Mouse (Mus musculus) stomach, embryonic 16.5 days (tissue): ENCODE results near the gene Cdkl1. TPM values are rescaled to one million over a fixed set of nuclear protein-coding genes. Genes with fewer than 3 reads are reported as not detected.

Source experiments
- ATAC-seq: fragments of 200-750 bp; cut with Nextera tagmentation; 2 replicates; pipeline ENCODE4 v1.8.0; 2017; ENCODE audit warnings: moderate number of reproducible peaks, moderate TSS enrichment; ENCODE audit not compliant: insufficient read depth, low FRiP score
- H3K27ac ChIP-seq: fragments of 300-500 bp; sonication (generic); 2 replicates; pipeline ENCODE4 v1.5.1; 2014; ENCODE audit warnings: low read length
- H3K27me3 ChIP-seq: fragments of 300-500 bp; sonication (generic); 2 replicates; pipeline ENCODE4 v1.6.1; 2014; ENCODE audit warnings: low read length, control low read depth, mixed read lengths; ENCODE audit not compliant: control insufficient read depth, insufficient read depth
- H3K36me3 ChIP-seq: fragments of 300-500 bp; sonication (generic); 2 replicates; pipeline ENCODE4 v1.6.1; 2014; ENCODE audit warnings: low read length; ENCODE audit not compliant: control insufficient read depth, insufficient read depth
- H3K4me1 ChIP-seq: fragments of 300-500 bp; sonication (generic); 2 replicates; pipeline ENCODE4 v1.6.1; 2014; ENCODE audit warnings: low read length, control low read depth, mixed read lengths; ENCODE audit not compliant: control insufficient read depth, insufficient read depth
- H3K4me2 ChIP-seq: fragments of 300-500 bp; sonication (generic); 2 replicates; pipeline ENCODE4 v1.6.1; 2014; ENCODE audit warnings: low read depth, low read length, mixed read lengths
- H3K4me3 ChIP-seq: fragments of 300-500 bp; sonication (generic); replicated peaks from 2 replicates; pipeline ENCODE4 v1.5.1; 2014; ENCODE audit warnings: mild to moderate bottlenecking, low read length
- H3K9ac ChIP-seq: fragments of 300-500 bp; sonication (generic); 2 replicates; pipeline ENCODE4 v1.6.1; 2014; ENCODE audit warnings: low read length
- H3K9me3 ChIP-seq: fragments of 300-500 bp; sonication (generic); replicated peaks from 2 replicates; pipeline ENCODE4 v1.6.1; 2016; ENCODE audit warnings: low read length, control low read depth; ENCODE audit not compliant: control insufficient read depth
- WGBS: fragments of 180-500 bp; shearing (Covaris S2); extraction: QIAGEN DNeasy Blood & Tissue Kit; methylation state at CpG from one replicate; pipeline ENCODE4 v1.1.7; 2014; 5-methylcytosine and 5-hydroxymethylcytosine counted together
- microRNA counts: library from miRNA; unstranded; fragments of <30 nt; microRNA quantifications from one replicate; lab custom pipeline; 2016
- microRNA-seq: library from miRNA; unstranded; fragments of <30 nt; microRNA quantifications from one replicate; pipeline ENCODE4, GENCODE M21; 2016
- polyA plus RNA-seq: library from polyadenylated mRNA; unstranded; fragments of >200 nt; fragmentation: Nextera tagmentation; extraction: Ambion mirVana; gene quantifications from 2 replicates; pipeline ENCODE4 v1.2.1, GENCODE M21; 2015

The Cdkl1 gene
- polyA plus RNA-seq, 1 experiment from 2014 or later, result 2.6 TPM

DNA sequence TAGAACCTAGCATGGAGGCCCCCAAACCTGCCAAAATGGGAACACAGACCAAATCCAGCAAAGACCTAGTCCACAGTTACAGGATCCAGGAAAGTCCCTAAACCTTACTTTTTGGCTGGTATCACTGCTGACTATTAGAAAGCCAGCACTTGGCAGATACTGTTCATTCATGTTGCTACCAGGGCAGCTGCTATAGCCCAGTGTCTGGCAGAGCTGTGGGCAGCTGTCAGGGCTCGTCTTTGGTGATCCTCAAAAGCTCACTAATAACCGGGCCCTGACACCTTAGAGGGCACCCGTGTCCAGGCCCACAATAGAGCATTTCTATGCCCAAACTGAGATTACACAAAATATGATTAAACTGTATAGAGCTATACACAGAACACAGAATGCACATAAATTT is 68.2 kb downstream of the Cdkl1 start:
- Histone ChIP-seq H3K9ac (no peak overlapping the region), H3K9me3 (0 out of 2 replicates have a peak, but pooled peaks cover 10% of the 10 kb centered on the region), H3K27me3 (no peaks in the 10 kb centered on the region), H3K4me1 (peaks cover 12% of the 10 kb centered on the region; the same call in 1 of the 2 replicates), H3K4me3 (no peak overlapping the region), H3K36me3 (peaks cover 20% of the 10 kb centered on the region; the same call in 1 of the 2 replicates), H3K4me2 (no peak overlapping the region), H3K27ac (no peak overlapping the region)
- WGBS, result 87% methylated on average over 3 of the region's 3 CpGs
- no peak for ATAC-seq

GRCm38 (mm10) chr12:69713628-69714027 is 77.4 kb downstream of the Cdkl1 start:
- Histone ChIP-seq H3K4me2 (no peak overlapping the region), H3K4me3 (no peak overlapping the region), H3K27ac (no peak overlapping the region), H3K9ac (no peak overlapping the region), H3K4me1 (no peaks in the 10 kb centered on the region), H3K9me3 (no peaks in the 10 kb centered on the region), H3K27me3 (no peaks in the 10 kb centered on the region), H3K36me3 (peaks cover 4% of the 10 kb centered on the region; the same call in 1 of the 2 replicates)
- ATAC-seq, result no peak

DNA sequence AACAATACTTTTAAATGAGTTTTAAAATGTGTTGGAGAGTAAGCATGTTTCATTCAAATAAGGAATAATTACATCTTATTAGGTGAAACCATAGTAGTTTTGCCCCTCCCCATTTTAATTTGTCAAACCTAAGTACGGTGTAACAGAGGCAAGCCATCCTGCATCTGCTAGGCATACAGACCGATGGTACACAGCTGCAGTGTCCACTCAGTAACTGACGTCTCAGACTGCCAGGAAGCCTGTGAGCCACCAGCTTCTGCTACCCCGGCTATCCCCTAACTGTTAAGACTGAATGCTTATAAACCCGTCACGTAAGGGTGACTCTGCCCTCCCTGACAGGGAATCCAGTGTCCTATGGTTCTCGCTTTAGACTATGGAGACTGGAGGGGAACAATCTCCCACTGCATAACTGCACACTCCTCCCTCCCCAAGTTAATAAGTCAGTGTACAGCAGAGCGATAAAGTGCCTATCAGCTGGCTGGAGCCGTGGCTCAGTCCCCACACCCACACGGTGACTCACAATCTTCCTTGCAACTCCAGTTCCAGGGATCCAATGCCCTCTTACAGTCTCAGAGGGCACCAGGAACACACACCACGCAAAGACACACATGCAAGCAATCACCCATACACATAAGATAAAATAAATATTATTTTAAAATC is 86.1 kb downstream of the Cdkl1 start:
- Histone ChIP-seq H3K36me3 (peaks cover 3% of the 10 kb centered on the region; the same call in 1 of the 2 replicates), H3K27me3 (no peaks in the 10 kb centered on the region), H3K9me3 (no peaks in the 10 kb centered on the region), H3K4me3 (no peak overlapping the region), H3K27ac (no peak overlapping the region; the same call in 1 of the 2 replicates), H3K4me2 (no peak overlapping the region), H3K9ac (no peak overlapping the region), H3K4me1 (no peaks in the 10 kb centered on the region)
- ATAC-seq, result peak; percentile 94
- 67% methylated on average over 11 of the region's 11 CpGs for WGBS

DNA sequence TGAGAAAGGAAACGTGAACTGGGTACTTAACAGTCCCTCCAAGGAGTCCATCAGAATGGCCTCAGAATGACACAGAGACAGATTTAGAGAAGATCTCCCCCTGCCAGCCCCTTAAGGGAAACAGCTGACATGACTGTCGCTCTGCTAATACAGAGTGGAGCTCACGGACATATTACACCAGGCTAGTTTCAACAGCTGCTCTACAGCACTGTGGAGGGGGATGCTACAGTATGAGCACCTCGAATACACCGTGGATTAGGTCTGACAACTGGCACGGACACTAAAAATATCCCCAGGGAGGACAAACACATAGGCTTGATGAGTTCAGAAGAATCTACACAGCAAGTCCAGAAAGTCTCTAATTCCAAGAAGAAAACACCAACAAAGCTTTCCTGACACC is 92.7 kb downstream of the Cdkl1 start:
- no peaks in the 10 kb centered on the region for H3K9me3 ChIP-seq
- 84% methylated on average over 6 of the region's 6 CpGs for WGBS
- H3K4me3 ChIP-seq, result no peak overlapping the region
- no peak overlapping the region for H3K4me2 ChIP-seq
- H3K9ac ChIP-seq, result no peak overlapping the region
- no peak overlapping the region for H3K27ac ChIP-seq
- H3K4me1 ChIP-seq, result no peaks in the 10 kb centered on the region
- no peaks in the 10 kb centered on the region for H3K27me3 ChIP-seq
- no peak for ATAC-seq
- peaks cover 9% of the 10 kb centered on the region for H3K36me3 ChIP-seq

MicroRNA genes within 50 kb of the gene (microRNA counts, 519-probe panel; counts per million panel counts)
- not detected for microRNA mmu-miR-681 (lab: Ali Mortazavi, UCI)

Small RNAs within 50 kb of the gene (microRNA-seq; reads per million reads assigned to microRNA genes)
- not detected for gene Mir681

Other genes with a start within 250 kb of the Cdkl1 start
- 24.2 and 26.2 TPM in 2 replicates for gene Vcpkmt, start 208.2 kb downstream of the Cdkl1 start, polyA plus RNA-seq
- gene Sos2, start 109.4 kb downstream of the Cdkl1 start, polyA plus RNA-seq, result 8.2 and 11.8 TPM in 2 replicates
- gene L2hgdh, start 66.4 kb downstream of the Cdkl1 start, polyA plus RNA-seq, result 18.3 and 21.7 TPM in 2 replicates
- 25.1 and 25.5 TPM in 2 replicates for gene Atp5s, start 66.3 kb downstream of the Cdkl1 start, polyA plus RNA-seq
- 4.5 and 7.2 TPM in 2 replicates for gene Atl1, start 101.3 kb upstream of the Cdkl1 start, polyA plus RNA-seq
- 19.1 and 24.3 TPM in 2 replicates for gene Map4k5, start 101.9 kb upstream of the Cdkl1 start, polyA plus RNA-seq
- 0.36 and 0.68 TPM in 2 replicates for gene Sav1, start 195.7 kb upstream of the Cdkl1 start, polyA plus RNA-seq